Mouse (Mus musculus): ENCODE measurements around the gene Arsb.
"Not testable (repeated sequence)": the region's sequence is repeated elsewhere in the genome, so short reads cannot be mapped to it uniquely, and the experiment has no call there.

Gene Arsb

GRCm38 (mm10) chr13:93985750-93986149 is 214.3 kb downstream of the Arsb start:
- DNase-seq (ENCODE audit: low spot score), result not testable (repeated sequence)

DNA sequence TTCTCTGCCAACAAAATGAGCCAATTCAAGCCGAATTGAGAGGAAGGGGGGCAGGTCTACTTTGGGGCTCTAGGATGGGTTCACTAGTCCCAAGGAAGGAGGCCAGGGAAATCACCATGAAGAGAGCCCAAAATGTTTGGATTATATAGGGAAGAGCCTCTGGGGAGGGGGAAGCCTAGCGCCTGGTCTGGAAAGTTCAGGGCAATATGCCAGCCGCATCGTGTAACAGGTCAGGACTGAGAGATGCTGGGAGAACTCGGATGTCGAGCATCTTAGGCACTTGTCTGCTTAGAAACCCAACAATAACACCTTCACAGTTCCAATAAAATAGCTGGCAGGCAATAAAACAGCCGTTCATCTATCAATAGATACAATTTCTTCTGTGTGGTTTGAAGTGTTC is 216.2 kb downstream of the Arsb start:
- DNase-seq (ENCODE audit: low spot score), result no peak

GRCm38 (mm10) chr13:93989208-93989607 is 217.8 kb downstream of the Arsb start:
- no peak for DNase-seq (ENCODE audit: low spot score)

DNA sequence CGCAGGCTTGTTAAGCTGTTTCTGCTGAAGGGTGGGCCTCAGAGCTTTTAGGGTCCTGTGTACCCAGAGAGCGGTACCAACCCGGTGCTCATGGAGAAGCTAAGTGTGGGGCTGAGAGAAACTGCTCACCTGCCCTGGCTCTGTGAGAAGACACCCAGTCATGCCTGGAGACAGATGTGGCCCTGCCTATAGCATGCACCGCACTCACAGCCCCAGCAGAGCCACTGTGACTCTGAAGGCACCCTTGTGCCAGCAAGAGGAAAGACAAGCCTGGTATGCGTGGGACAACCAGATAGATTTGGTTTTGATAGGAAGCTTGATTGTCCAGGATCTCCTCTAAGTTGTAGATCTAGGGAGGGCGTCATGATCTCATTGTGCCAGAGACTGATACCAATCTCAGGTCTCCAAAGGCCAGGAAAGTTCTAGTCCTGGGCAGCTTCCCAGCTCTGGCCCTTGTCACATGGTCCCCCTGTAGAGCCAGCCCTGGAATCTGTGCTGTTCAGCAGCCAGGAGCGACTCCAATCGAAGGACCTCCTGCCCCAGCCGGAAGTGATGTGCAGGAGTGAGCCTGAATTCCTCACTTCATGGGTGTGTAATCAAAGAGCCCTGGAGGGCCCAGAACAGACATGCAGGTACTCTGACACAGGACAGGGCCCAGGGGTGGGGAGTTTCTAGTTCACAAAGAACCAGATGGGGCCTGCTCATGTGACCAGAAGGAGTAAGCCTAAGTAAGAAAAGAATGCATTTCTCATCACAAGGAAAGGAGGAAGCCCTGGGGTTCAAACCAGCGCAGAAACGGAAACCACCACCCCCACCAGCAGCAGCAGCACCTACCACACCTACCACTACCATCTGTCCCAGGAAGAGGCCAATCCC is 218.5 kb downstream of the Arsb start:
- DNase-seq (ENCODE audit: low spot score), result no peak

DNA sequence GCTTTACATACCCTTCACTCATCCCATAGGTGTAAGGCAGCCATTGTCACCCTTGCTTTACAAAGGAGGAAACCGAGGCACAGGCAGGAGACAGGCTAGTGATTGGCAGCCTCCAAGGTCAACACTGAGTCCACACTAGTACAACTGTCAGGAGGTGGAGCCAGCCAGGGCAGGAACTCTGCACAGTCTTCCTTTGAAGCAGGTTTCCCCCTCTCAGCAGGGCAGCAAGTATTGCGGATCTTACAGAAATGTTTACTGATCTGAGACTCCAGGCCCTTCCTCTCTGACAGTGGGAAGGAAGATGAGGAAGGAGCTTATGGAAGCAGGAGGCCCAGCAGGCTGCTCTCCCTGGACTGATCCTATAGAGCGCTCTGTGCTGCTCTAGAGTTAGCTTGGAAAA is 219.4 kb downstream of the Arsb start:
- no peak for DNase-seq (ENCODE audit: low spot score)

- DNase-seq (ENCODE audit: low spot score), result no peak
Observed at GRCm38 (mm10) chr13:93992342-93992882, 221.0 kb downstream of the Arsb start.

Data from testis, postnatal 10 days (tissue).